Mouse (Mus musculus): ENCODE results near the gene Rnpep. TPM values are rescaled to one million over a fixed set of nuclear protein-coding genes. Genes with fewer than 3 reads are reported as not detected.
A peak's percentile ranks its signal among the peaks of the same experiment; 100 is the strongest.
"Not testable (repeated sequence)": the region's sequence is repeated elsewhere in the genome, so short reads cannot be mapped to it uniquely, and the experiment has no call there.

Gene Rnpep
- polyA plus RNA-seq, 1 experiment, result 15.7 TPM

DNA sequence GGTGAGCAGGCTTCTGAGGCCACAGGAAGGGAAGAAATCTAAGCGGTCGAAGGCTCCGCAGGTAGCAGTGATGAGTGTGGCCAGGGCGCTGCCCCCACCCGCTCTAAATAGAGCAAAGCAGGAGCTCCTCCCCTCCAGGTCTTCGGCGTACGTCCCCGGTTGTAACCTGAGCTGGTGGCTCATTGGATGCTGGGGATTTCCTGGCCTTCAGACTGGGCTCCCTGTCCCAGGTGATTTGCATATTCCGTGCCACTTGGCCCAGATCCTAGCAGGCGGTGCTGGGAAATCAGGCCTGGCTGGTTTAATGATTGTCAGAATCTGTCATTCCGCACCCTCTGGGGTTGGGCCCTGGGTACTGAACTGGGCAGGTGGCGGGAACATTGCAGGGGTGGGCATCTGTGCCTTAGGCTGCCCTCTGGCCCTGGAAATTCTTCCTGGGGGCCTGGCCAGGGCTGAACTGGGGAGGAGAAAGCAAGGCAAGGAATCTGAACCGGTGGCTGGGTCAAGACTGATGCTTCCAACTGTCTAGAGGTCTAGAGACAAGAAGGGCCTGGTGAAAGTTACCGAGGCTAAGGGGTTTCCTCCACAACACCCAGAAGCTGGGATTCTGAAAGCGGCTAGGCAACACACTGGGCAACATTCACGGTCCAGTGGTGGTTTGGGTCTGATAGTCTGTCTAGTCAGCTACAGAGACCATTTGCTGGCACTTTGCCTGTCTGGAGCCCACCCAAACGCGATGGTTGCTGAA, 25.3 kb downstream of the Rnpep start, which contains the start of gene Elf3:
Gene Elf3, minus strand, starts transcription at position 189 of the 748 bp plus-strand sequence.
- Histone ChIP-seq H3K4me1 (ENCODE audit: control insufficient read depth, insufficient read depth, low read length) (peaks cover 10% of the 10 kb centered on the region), H3K27me3 (ENCODE audit: control insufficient read depth, insufficient read depth, low read length) (no peaks in the 10 kb centered on the region), H3K36me3 (ENCODE audit: control insufficient read depth, insufficient read depth, low read length) (no peaks in the 10 kb centered on the region), H3K27ac (ENCODE audit: control insufficient read depth, insufficient read depth, low read depth, low read length) (no peak within 1 kb of the TSS), H3K4me3 (ENCODE audit: control insufficient read depth, low read depth, low read length) (peak within 1 kb of the TSS; percentile 44)
- TF ChIP-seq POLR2A (IDR thresholded peaks at IDR 0.05; ENCODE audit: control insufficient read depth, low read depth, low read length) (no peak), CTCF (IDR thresholded peaks at IDR 0.05; ENCODE audit: control insufficient read depth, insufficient read depth, insufficient replicate concordance, low read depth, low read length) (no peak)

GRCm38 (mm10) chr1:135256299-135256698, 27.6 kb downstream of the Rnpep start:
- peaks cover 10% of the 10 kb centered on the region for H3K4me1 ChIP-seq (ENCODE audit: control insufficient read depth, insufficient read depth, low read length)
- no peaks in the 10 kb centered on the region for H3K27me3 ChIP-seq (ENCODE audit: control insufficient read depth, insufficient read depth, low read length)
- no peak overlapping the region for H3K4me3 ChIP-seq (ENCODE audit: control insufficient read depth, low read depth, low read length)

DNA sequence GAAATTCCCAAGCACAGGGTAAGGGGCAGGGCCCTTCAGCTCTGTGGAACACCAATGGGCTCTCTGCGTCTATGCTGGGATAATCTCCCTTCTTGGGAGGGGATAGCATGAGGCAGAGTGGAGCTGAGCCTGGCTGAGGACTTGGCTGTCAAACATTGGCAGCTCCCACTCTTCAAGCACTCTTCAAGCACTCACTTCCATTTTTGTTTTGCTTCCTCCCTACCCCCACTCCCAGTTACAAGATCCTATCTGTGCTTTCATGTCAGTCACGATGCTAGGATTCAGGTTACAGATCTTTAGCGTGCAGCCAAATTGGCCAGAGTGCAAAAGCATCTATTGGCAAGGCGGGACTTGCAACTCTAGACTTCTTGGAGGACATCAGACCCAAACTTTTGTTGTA, 31.0 kb downstream of the Rnpep start:
- H3K4me3 ChIP-seq (ENCODE audit: control insufficient read depth, low read depth, low read length), result no peak overlapping the region
- peaks cover 6% of the 10 kb centered on the region for H3K4me1 ChIP-seq (ENCODE audit: control insufficient read depth, insufficient read depth, low read length)
- TF ChIP-seq POLR2A (IDR thresholded peaks at IDR 0.05; ENCODE audit: control insufficient read depth, low read depth, low read length) (no peak), CTCF (IDR thresholded peaks at IDR 0.05; ENCODE audit: control insufficient read depth, insufficient read depth, insufficient replicate concordance, low read depth, low read length) (no peak)
- no peaks in the 10 kb centered on the region for H3K36me3 ChIP-seq (ENCODE audit: control insufficient read depth, insufficient read depth, low read length)
- no peak overlapping the region for H3K27ac ChIP-seq (ENCODE audit: control insufficient read depth, insufficient read depth, low read depth, low read length)
- no peaks in the 10 kb centered on the region for H3K27me3 ChIP-seq (ENCODE audit: control insufficient read depth, insufficient read depth, low read length)

More at GRCm38 (mm10) chr1:135256299-135256698, 27.6 kb downstream of the Rnpep start:
- H3K27ac ChIP-seq (ENCODE audit: control insufficient read depth, insufficient read depth, low read depth, low read length), result no peak overlapping the region
- TF ChIP-seq CTCF (IDR thresholded peaks at IDR 0.05; ENCODE audit: control insufficient read depth, insufficient read depth, insufficient replicate concordance, low read depth, low read length) (0 out of 2 replicates have a peak, but pooled peaks have one; percentile 23), POLR2A (IDR thresholded peaks at IDR 0.05; ENCODE audit: control insufficient read depth, low read depth, low read length) (no peak)
- H3K36me3 ChIP-seq (ENCODE audit: control insufficient read depth, insufficient read depth, low read length), result no peaks in the 10 kb centered on the region

DNA sequence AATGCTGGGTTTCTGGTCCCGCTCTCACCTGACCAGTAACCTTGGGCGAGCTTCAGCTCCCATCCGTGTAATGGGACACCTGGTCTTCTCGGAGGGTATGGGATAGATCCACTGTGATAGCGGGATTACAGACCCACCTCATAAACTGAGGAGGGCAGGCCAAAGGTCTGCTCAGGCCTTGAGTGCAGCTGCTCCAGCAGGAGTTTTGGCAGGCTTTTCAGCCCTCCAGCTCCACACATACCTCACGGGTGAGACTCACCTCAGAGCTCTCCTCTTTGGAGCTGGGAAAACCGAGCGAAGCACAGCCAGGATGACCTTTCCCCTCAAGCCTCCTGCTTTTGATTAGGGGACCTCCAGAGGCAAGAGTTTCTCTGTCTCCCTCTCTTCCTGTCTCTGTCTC, 32.5 kb downstream of the Rnpep start:
- H3K36me3 ChIP-seq (ENCODE audit: control insufficient read depth, insufficient read depth, low read length), result no peaks in the 10 kb centered on the region
- no peaks in the 10 kb centered on the region for H3K27me3 ChIP-seq (ENCODE audit: control insufficient read depth, insufficient read depth, low read length)
- peaks cover 6% of the 10 kb centered on the region for H3K4me1 ChIP-seq (ENCODE audit: control insufficient read depth, insufficient read depth, low read length)
- no peak for TF ChIP-seq POLR2A (IDR thresholded peaks at IDR 0.05; ENCODE audit: control insufficient read depth, low read depth, low read length)
- TF ChIP-seq CTCF (IDR thresholded peaks at IDR 0.05; ENCODE audit: control insufficient read depth, insufficient read depth, insufficient replicate concordance, low read depth, low read length), result no peak
- peak overlapping the region; percentile 1; the same call in 1 of the 2 replicates for H3K4me3 ChIP-seq (ENCODE audit: control insufficient read depth, low read depth, low read length)
- H3K27ac ChIP-seq (ENCODE audit: control insufficient read depth, insufficient read depth, low read depth, low read length), result no peak overlapping the region

- no peak overlapping the region; the same call in 1 of the 2 replicates for H3K4me3 ChIP-seq (ENCODE audit: control insufficient read depth, low read depth, low read length)
- no peaks in the 10 kb centered on the region for H3K27me3 ChIP-seq (ENCODE audit: control insufficient read depth, insufficient read depth, low read length)
- H3K4me1 ChIP-seq (ENCODE audit: control insufficient read depth, insufficient read depth, low read length), result peaks cover 6% of the 10 kb centered on the region
- no peak overlapping the region for H3K27ac ChIP-seq (ENCODE audit: control insufficient read depth, insufficient read depth, low read depth, low read length)
- TF ChIP-seq CTCF (IDR thresholded peaks at IDR 0.05; ENCODE audit: control insufficient read depth, insufficient read depth, insufficient replicate concordance, low read depth, low read length) (no peak), POLR2A (IDR thresholded peaks at IDR 0.05; ENCODE audit: control insufficient read depth, low read depth, low read length) (no peak; the same call in 1 of the 2 replicates)
- H3K36me3 ChIP-seq (ENCODE audit: control insufficient read depth, insufficient read depth, low read length), result no peaks in the 10 kb centered on the region
These were observed 33.2 kb downstream of the Rnpep start for GRCm38 (mm10) chr1:135250706-135251105.

DNA sequence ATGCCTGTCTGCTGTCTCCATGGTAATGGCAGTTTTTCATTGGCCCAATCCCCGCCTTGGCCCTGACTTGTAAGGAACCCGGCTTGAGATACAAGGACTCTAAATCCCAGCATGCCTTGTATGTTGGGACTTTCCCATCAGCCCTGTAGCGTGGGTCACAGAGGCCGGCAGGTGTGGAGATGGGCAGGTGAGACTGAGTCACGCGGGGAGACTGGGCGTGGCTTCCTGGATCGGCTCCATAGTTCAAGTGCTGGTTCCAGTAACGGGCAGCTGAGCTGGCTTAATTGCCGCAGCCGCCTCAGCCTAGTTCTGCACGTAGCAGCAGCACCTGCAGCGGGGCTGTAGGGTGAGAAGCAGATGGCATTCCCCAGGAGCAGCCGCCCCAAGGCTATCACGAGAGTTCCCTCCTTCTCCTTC, 35.4 kb downstream of the Rnpep start:
- peaks cover 6% of the 10 kb centered on the region for H3K4me1 ChIP-seq (ENCODE audit: control insufficient read depth, insufficient read depth, low read length)

GRCm38 (mm10) chr1:135244014-135244413, 39.9 kb downstream of the Rnpep start:
- no peaks in the 10 kb centered on the region for H3K27me3 ChIP-seq (ENCODE audit: control insufficient read depth, insufficient read depth, low read length)
- peaks cover 6% of the 10 kb centered on the region for H3K4me1 ChIP-seq (ENCODE audit: control insufficient read depth, insufficient read depth, low read length)
- no peak overlapping the region for H3K27ac ChIP-seq (ENCODE audit: control insufficient read depth, insufficient read depth, low read depth, low read length)
- TF ChIP-seq POLR2A (IDR thresholded peaks at IDR 0.05; ENCODE audit: control insufficient read depth, low read depth, low read length) (no peak), CTCF (IDR thresholded peaks at IDR 0.05; ENCODE audit: control insufficient read depth, insufficient read depth, insufficient replicate concordance, low read depth, low read length) (no peak)
- H3K36me3 ChIP-seq (ENCODE audit: control insufficient read depth, insufficient read depth, low read length), result no peaks in the 10 kb centered on the region
- no peak overlapping the region for H3K4me3 ChIP-seq (ENCODE audit: control insufficient read depth, low read depth, low read length)

More for the DNA sequence above, 35.4 kb downstream of the Rnpep start:
- no peaks in the 10 kb centered on the region for H3K27me3 ChIP-seq (ENCODE audit: control insufficient read depth, insufficient read depth, low read length)
- peak overlapping the region; percentile 29; the same call in 1 of the 2 replicates for H3K27ac ChIP-seq (ENCODE audit: control insufficient read depth, insufficient read depth, low read depth, low read length)
- peak overlapping the region; percentile 86 for H3K4me3 ChIP-seq (ENCODE audit: control insufficient read depth, low read depth, low read length)
- TF ChIP-seq CTCF (IDR thresholded peaks at IDR 0.05; ENCODE audit: control insufficient read depth, insufficient read depth, insufficient replicate concordance, low read depth, low read length) (no peak), POLR2A (IDR thresholded peaks at IDR 0.05; ENCODE audit: control insufficient read depth, low read depth, low read length) (peak; percentile 53)
- no peaks in the 10 kb centered on the region for H3K36me3 ChIP-seq (ENCODE audit: control insufficient read depth, insufficient read depth, low read length)

DNA sequence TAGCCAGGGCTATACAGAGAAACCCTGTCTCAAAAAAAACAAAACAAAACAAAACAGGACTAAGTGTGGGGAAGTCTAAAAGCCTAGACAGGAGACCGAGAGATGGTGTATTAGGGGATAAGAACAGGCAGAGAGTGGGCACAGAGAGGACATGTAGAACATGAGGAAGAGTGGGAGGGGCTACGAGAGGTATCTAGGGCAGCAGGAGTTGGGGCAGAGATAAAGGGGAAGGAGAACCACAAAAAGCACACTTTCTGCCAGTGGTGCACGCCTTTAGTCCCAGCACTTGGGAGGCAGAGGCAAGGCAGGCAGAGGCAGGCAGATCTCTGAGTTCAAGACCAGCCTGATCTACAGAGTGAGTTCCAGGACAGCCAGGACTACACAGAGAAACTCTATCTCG, 43.7 kb downstream of the Rnpep start:
- H3K4me3 ChIP-seq (ENCODE audit: control insufficient read depth, low read depth, low read length); H3K27me3 ChIP-seq (ENCODE audit: control insufficient read depth, insufficient read depth, low read length); H3K4me1 ChIP-seq (ENCODE audit: control insufficient read depth, insufficient read depth, low read length); H3K36me3 ChIP-seq (ENCODE audit: control insufficient read depth, insufficient read depth, low read length); H3K27ac ChIP-seq (ENCODE audit: control insufficient read depth, insufficient read depth, low read depth, low read length): not testable (repeated sequence)

Measured in testis, adult 2 months (tissue).